ENCODE assay signal across 9 mouse cellular contexts in genomic region chr7:31050487-31050886, GRCm38 (mm10). TPM values are rescaled to one million over a fixed set of nuclear protein-coding genes. Genes with fewer than 3 reads are reported as not detected.
DNase-seq lines count a peak whose midpoint lies in the region; ATAC-seq lines count a peak whose summit lies in the region.
"Had no signal": no experiment of that assay in that cellular context is flagged by ENCODE, and none has a peak within 500 bp of the region (broad histone marks: within the 10 kb centered on the region; RNA-seq: fewer than 3 reads in every experiment).

No protein-coding gene starts in this region.

- H3K4me1 ChIP-seq in lung, embryonic 15.5 days, result peaks cover 61% of the 10 kb centered on the region
- peaks cover 37% of the 10 kb centered on the region for H3K4me1 ChIP-seq in forebrain, embryonic 16.5 days (replicated peaks; ENCODE audit: control insufficient read depth, insufficient read depth, low read length)
- peaks cover 63% of the 10 kb centered on the region for H3K4me1 ChIP-seq in limb, embryonic 12.5 days (replicated peaks)
- peaks cover 56% of the 10 kb centered on the region for H3K4me1 ChIP-seq in stomach, embryonic 15.5 days

- H3K4me3 ChIP-seq in lung, embryonic 15.5 days, result peak overlapping the region; percentile 13; the same call in 1 of the 2 replicates
- peak overlapping the region; percentile 38 for H3K4me3 ChIP-seq in forebrain, embryonic 16.5 days (replicated peaks; ENCODE audit: low read length)
- peak overlapping the region; percentile 28 for H3K4me3 ChIP-seq in limb, embryonic 12.5 days (replicated peaks)
- peak overlapping the region; percentile 27 for H3K4me3 ChIP-seq in stomach, embryonic 15.5 days (replicated peaks)

- no peak for ATAC-seq in lung, embryonic 15.5 days (ENCODE audit: borderline replicate concordance, extremely low read depth, low FRiP score, low TSS enrichment)
- peak; percentile 8; the same call in 1 of the 2 replicates for ATAC-seq in forebrain, embryonic 16.5 days
- no peak for ATAC-seq in limb, embryonic 12.5 days (ENCODE audit: insufficient number of reproducible peaks, insufficient read depth, low FRiP score, low TSS enrichment, low read depth)
- no peak for ATAC-seq in stomach, embryonic 15.5 days (ENCODE audit: insufficient read depth, low FRiP score, low read depth)
- no peak for ATAC-seq in megakaryocyte-erythroid progenitor cell, adult 5-6 weeks (replicated peaks; ENCODE audit: low FRiP score, low TSS enrichment, poor library complexity, severe bottlenecking)

- no peak for DNase-seq in lung, postnatal 36 days
- no peak for DNase-seq in adrenal gland, adult 18-20 months (ENCODE audit: low spot score in 2 of 2)
- DNase-seq: heart, postnatal 36 days; lung, postnatal 4 days had no signal

- no peaks in the 10 kb centered on the region for H3K9me3 ChIP-seq in lung, embryonic 15.5 days
- H3K9me3 ChIP-seq in forebrain, embryonic 16.5 days (ENCODE audit: control insufficient read depth, low read length), result no peaks in the 10 kb centered on the region
- H3K9me3 ChIP-seq in limb, embryonic 12.5 days, result no peaks in the 10 kb centered on the region
- no peaks in the 10 kb centered on the region for H3K9me3 ChIP-seq in stomach, embryonic 15.5 days

- H3K36me3 ChIP-seq in lung, embryonic 15.5 days, result no peaks in the 10 kb centered on the region
- H3K36me3 ChIP-seq in forebrain, embryonic 16.5 days (ENCODE audit: control insufficient read depth, insufficient read depth), result no peaks in the 10 kb centered on the region
- H3K36me3 ChIP-seq in limb, embryonic 12.5 days, result no peaks in the 10 kb centered on the region
- no peaks in the 10 kb centered on the region for H3K36me3 ChIP-seq in stomach, embryonic 15.5 days

- peaks cover 51% of the 10 kb centered on the region for H3K27me3 ChIP-seq in lung, embryonic 15.5 days
- H3K27me3 ChIP-seq in forebrain, embryonic 16.5 days (replicated peaks; ENCODE audit: control insufficient read depth, insufficient read depth, low read length), result peaks cover 30% of the 10 kb centered on the region
- H3K27me3 ChIP-seq in limb, embryonic 12.5 days, result peaks cover 82% of the 10 kb centered on the region
- peaks cover 32% of the 10 kb centered on the region for H3K27me3 ChIP-seq in stomach, embryonic 15.5 days (replicated peaks)

- no peak overlapping the region for H3K27ac ChIP-seq in lung, embryonic 15.5 days
- no peak overlapping the region for H3K27ac ChIP-seq in forebrain, embryonic 16.5 days (ENCODE audit: low read length)
- H3K27ac ChIP-seq in limb, embryonic 12.5 days, result no peak overlapping the region
- H3K27ac ChIP-seq in stomach, embryonic 15.5 days, result no peak overlapping the region

- peak overlapping the region; percentile 37 for H3K4me2 ChIP-seq in lung, embryonic 15.5 days
- peak overlapping the region; percentile 58 for H3K4me2 ChIP-seq in forebrain, embryonic 16.5 days (ENCODE audit: low read length)
- peak overlapping the region; percentile 52 for H3K4me2 ChIP-seq in limb, embryonic 12.5 days
- peak overlapping the region; percentile 44 for H3K4me2 ChIP-seq in stomach, embryonic 15.5 days

- H3K9ac ChIP-seq in lung, embryonic 15.5 days, result no peak overlapping the region
- peak overlapping the region; percentile 35 for H3K9ac ChIP-seq in forebrain, embryonic 16.5 days (replicated peaks; ENCODE audit: low read depth, low read length)
- peak overlapping the region; percentile 45 for H3K9ac ChIP-seq in limb, embryonic 12.5 days (replicated peaks)
- H3K9ac ChIP-seq in stomach, embryonic 15.5 days, result no peak overlapping the region

- 5% methylated on average over 6 of the region's 6 CpGs for WGBS in lung, embryonic 15.5 days
- 3% methylated on average over 6 of the region's 6 CpGs for WGBS in forebrain, embryonic 16.5 days
- 10% methylated on average over 6 of the region's 6 CpGs for WGBS in limb, embryonic 12.5 days
- WGBS in stomach, embryonic 15.5 days, result 3% methylated on average over 6 of the region's 6 CpGs

RNA-seq across cellular contexts. Expression of gene Fxyd7, which starts 0.8 kb away (rescaled TPM):
- 5.2 and 5.3 TPM in 2 replicates for polyA plus RNA-seq in lung, embryonic 15.5 days (2015; fragmentation: Nextera tagmentation; extraction: Ambion mirVana)
- polyA plus RNA-seq in forebrain, embryonic 16.5 days (2015; fragmentation: Nextera tagmentation; extraction: Ambion mirVana), result 51.0 and 95.0 TPM in 2 replicates
- 9.7 and 10.6 TPM in 2 replicates for polyA plus RNA-seq in limb, embryonic 12.5 days (2016; fragmentation: Nextera tagmentation; extraction: Ambion mirVana)
- 21.6 and 25.0 TPM in 2 replicates for polyA plus RNA-seq in stomach, embryonic 15.5 days (2015; fragmentation: Nextera tagmentation; extraction: Ambion mirVana)
- 1 to 10 TPM; 1.9 to 2.3 TPM for total RNA-seq in adrenal gland, adult 18-20 months (2021)
- total RNA-seq in megakaryocyte-erythroid progenitor cell, adult 5-6 weeks (2014; fragmentation: Nextera tagmentation), result not detected in 2 replicates
- total RNA-seq in megakaryocyte-erythroid progenitor cell, adult 5-6 weeks (2017), result not detected in 2 replicates

RNA-seq across cellular contexts. Expression of gene Fxyd1, which starts 6.5 kb away (rescaled TPM):
- 82.5 and 86.9 TPM in 2 replicates for polyA plus RNA-seq in lung, embryonic 15.5 days (2015; fragmentation: Nextera tagmentation; extraction: Ambion mirVana)
- 10.7 and 14.5 TPM in 2 replicates for polyA plus RNA-seq in forebrain, embryonic 16.5 days (2015; fragmentation: Nextera tagmentation; extraction: Ambion mirVana)
- 23.6 and 28.2 TPM in 2 replicates for polyA plus RNA-seq in limb, embryonic 12.5 days (2016; fragmentation: Nextera tagmentation; extraction: Ambion mirVana)
- 89.3 and 110 TPM in 2 replicates for polyA plus RNA-seq in stomach, embryonic 15.5 days (2015; fragmentation: Nextera tagmentation; extraction: Ambion mirVana)
- total RNA-seq in adrenal gland, adult 18-20 months (2021), result 100 to 1,000 TPM; 193 to 280 TPM
- not detected in 2 replicates for total RNA-seq in megakaryocyte-erythroid progenitor cell, adult 5-6 weeks (2014; fragmentation: Nextera tagmentation)
- total RNA-seq in megakaryocyte-erythroid progenitor cell, adult 5-6 weeks (2017), result not detected in 2 replicates

RNA-seq across cellular contexts. Expression of gene Fxyd5, which starts 8.2 kb away (rescaled TPM):
- 50.1 TPM in 2 replicates for polyA plus RNA-seq in lung, embryonic 15.5 days (2015; fragmentation: Nextera tagmentation; extraction: Ambion mirVana)
- 21.7 and 23.4 TPM in 2 replicates for polyA plus RNA-seq in forebrain, embryonic 16.5 days (2015; fragmentation: Nextera tagmentation; extraction: Ambion mirVana)
- polyA plus RNA-seq in limb, embryonic 12.5 days (2016; fragmentation: Nextera tagmentation; extraction: Ambion mirVana), result 9.9 and 10.3 TPM in 2 replicates
- polyA plus RNA-seq in stomach, embryonic 15.5 days (2015; fragmentation: Nextera tagmentation; extraction: Ambion mirVana), result 27.1 and 29.0 TPM in 2 replicates
- total RNA-seq in adrenal gland, adult 18-20 months (2021), result 10 to 100 TPM; 45.1 to 82.7 TPM
- 27.6 and 29.5 TPM in 2 replicates for total RNA-seq in megakaryocyte-erythroid progenitor cell, adult 5-6 weeks (2014; fragmentation: Nextera tagmentation)
- total RNA-seq in megakaryocyte-erythroid progenitor cell, adult 5-6 weeks (2017), result 41.7 and 47.6 TPM in 2 replicates

RNA-seq across cellular contexts. Expression of gene Lgi4, which starts 8.7 kb away (rescaled TPM):
- 0.21 and 0.35 TPM in 2 replicates for polyA plus RNA-seq in lung, embryonic 15.5 days (2015; fragmentation: Nextera tagmentation; extraction: Ambion mirVana)
- 0.20 and 0.24 TPM in 2 replicates for polyA plus RNA-seq in forebrain, embryonic 16.5 days (2015; fragmentation: Nextera tagmentation; extraction: Ambion mirVana)
- 0.61 and 0.87 TPM in 2 replicates for polyA plus RNA-seq in limb, embryonic 12.5 days (2016; fragmentation: Nextera tagmentation; extraction: Ambion mirVana)
- polyA plus RNA-seq in stomach, embryonic 15.5 days (2015; fragmentation: Nextera tagmentation; extraction: Ambion mirVana), result 1.6 and 1.9 TPM in 2 replicates
- 1 to 10 TPM; 3.0 to 8.1 TPM for total RNA-seq in adrenal gland, adult 18-20 months (2021)
- total RNA-seq in megakaryocyte-erythroid progenitor cell, adult 5-6 weeks (2014; fragmentation: Nextera tagmentation), result not detected in 2 replicates
- not detected in 2 replicates for total RNA-seq in megakaryocyte-erythroid progenitor cell, adult 5-6 weeks (2017)

RNA-seq across cellular contexts. Expression of gene Fxyd3, which starts 26.0 kb away (rescaled TPM):
- 50.1 and 54.3 TPM in 2 replicates for polyA plus RNA-seq in lung, embryonic 15.5 days (2015; fragmentation: Nextera tagmentation; extraction: Ambion mirVana)
- polyA plus RNA-seq in forebrain, embryonic 16.5 days (2015; fragmentation: Nextera tagmentation; extraction: Ambion mirVana), result 0.15 and 0.66 TPM in 2 replicates
- polyA plus RNA-seq in limb, embryonic 12.5 days (2016; fragmentation: Nextera tagmentation; extraction: Ambion mirVana), result 18.3 and 19.2 TPM in 2 replicates
- 364 and 383 TPM in 2 replicates for polyA plus RNA-seq in stomach, embryonic 15.5 days (2015; fragmentation: Nextera tagmentation; extraction: Ambion mirVana)
- 1 to 10 TPM; 1.4 to 4.4 TPM for total RNA-seq in adrenal gland, adult 18-20 months (2021)
- not detected in 2 replicates for total RNA-seq in megakaryocyte-erythroid progenitor cell, adult 5-6 weeks (2014; fragmentation: Nextera tagmentation)
- not detected in 2 replicates for total RNA-seq in megakaryocyte-erythroid progenitor cell, adult 5-6 weeks (2017)

Comparison
In these comparisons a context has a peak if more than half of its experiments do, and no peak if none do; other contexts are left out.
1. H3K9ac ChIP-seq: peak in forebrain, embryonic 16.5 days (single experiment) and limb, embryonic 12.5 days (single experiment); none in lung, embryonic 15.5 days (single experiment) and stomach, embryonic 15.5 days (single experiment).
2. Peak in every context shown above with its lines, with median percentiles within 50 percentile points of each other: H3K4me2 ChIP-seq and H3K4me3 ChIP-seq.